In genomic region chr13:119318358-119318757, GRCm38 (mm10) we compare ENCODE assay signal across 16 mouse cellular contexts.
DNase-seq lines count a peak whose midpoint lies in the region; ATAC-seq and TF ChIP-seq lines count a peak whose summit lies in the region.
"Had no signal": no experiment of that assay in that cellular context is flagged by ENCODE, and none has a peak within 500 bp of the region (broad histone marks: within the 10 kb centered on the region; RNA-seq: fewer than 3 reads in every experiment).

No protein-coding gene starts in this region.

- no peaks in the 10 kb centered on the region for H3K9me3 ChIP-seq in kidney, postnatal 0 days (replicated peaks; ENCODE audit: low read length)
- no peaks in the 10 kb centered on the region for H3K9me3 ChIP-seq in midbrain, embryonic 14.5 days (ENCODE audit: control insufficient read depth, low read length)
- no peaks in the 10 kb centered on the region for H3K9me3 ChIP-seq in midbrain, embryonic 13.5 days
- no peaks in the 10 kb centered on the region for H3K9me3 ChIP-seq in stomach, postnatal 0 days (ENCODE audit: control insufficient read depth, low read length)
- H3K9me3 ChIP-seq: embryonic facial prominence, embryonic 13.5 days; neural tube, embryonic 13.5 days had no signal

- H3K4me1 ChIP-seq in kidney, postnatal 0 days (replicated peaks; ENCODE audit: insufficient read depth, low read length): no peaks in the 10 kb centered on the region
- no peaks in the 10 kb centered on the region for H3K4me1 ChIP-seq in midbrain, embryonic 14.5 days (ENCODE audit: control insufficient read depth, insufficient read depth, low read length)
- no peaks in the 10 kb centered on the region for H3K4me1 ChIP-seq in midbrain, embryonic 13.5 days (replicated peaks)
- H3K4me1 ChIP-seq in stomach, postnatal 0 days (replicated peaks; ENCODE audit: control insufficient read depth, insufficient read depth): no peaks in the 10 kb centered on the region
- H3K4me1 ChIP-seq: embryonic facial prominence, embryonic 13.5 days; neural tube, embryonic 13.5 days had no signal

- TF ChIP-seq CTCF in kidney, postnatal 0 days (IDR thresholded peaks at IDR 0.05; ENCODE audit: low read depth): peak; percentile 56
- TF ChIP-seq CTCF in stomach, postnatal 0 days (IDR thresholded peaks at IDR 0.05; ENCODE audit: low read depth): peak; percentile 74

- DNase-seq in kidney, postnatal 0 days (ENCODE audit: low spot score): peak; percentile 41
- DNase-seq in kidney, postnatal 10 days: no peak
- DNase-seq in midbrain, embryonic 14.5 days: peak; percentile 23
- DNase-seq in brain, adult 2 months (ENCODE audit: low read depth, low spot score): peak; percentile 55
- no peak for DNase-seq in stomach, postnatal 0 days (ENCODE audit: low spot score)
- no peak for DNase-seq in adrenal gland, adult 8-10 months
- DNase-seq: cerebellum, adult 9-10 months; gastrocnemius, postnatal 25 days; kidney, postnatal 36 days; thymus, adult 18-20 months had no signal

- H3K9ac ChIP-seq in kidney, postnatal 0 days (ENCODE audit: low read depth, low read length): no peak overlapping the region
- no peak overlapping the region for H3K9ac ChIP-seq in midbrain, embryonic 14.5 days (replicated peaks; ENCODE audit: low read length)
- H3K9ac ChIP-seq in midbrain, embryonic 13.5 days (replicated peaks): no peak overlapping the region
- no peak overlapping the region for H3K9ac ChIP-seq in stomach, postnatal 0 days (ENCODE audit: low read length)
- H3K9ac ChIP-seq: embryonic facial prominence, embryonic 13.5 days; neural tube, embryonic 13.5 days had no signal

- H3K36me3 ChIP-seq in kidney, postnatal 0 days (ENCODE audit: insufficient read depth, low read length): no peaks in the 10 kb centered on the region
- no peaks in the 10 kb centered on the region for H3K36me3 ChIP-seq in midbrain, embryonic 14.5 days (ENCODE audit: control insufficient read depth, insufficient read depth, low read length)
- H3K36me3 ChIP-seq in midbrain, embryonic 13.5 days: no peaks in the 10 kb centered on the region
- no peaks in the 10 kb centered on the region for H3K36me3 ChIP-seq in stomach, postnatal 0 days (ENCODE audit: control insufficient read depth, insufficient read depth, low read length)
- H3K36me3 ChIP-seq: embryonic facial prominence, embryonic 13.5 days; neural tube, embryonic 13.5 days had no signal

- H3K27ac ChIP-seq in kidney, postnatal 0 days: no peak overlapping the region
- H3K27ac ChIP-seq in midbrain, embryonic 14.5 days (replicated peaks; ENCODE audit: low read depth, low read length): no peak overlapping the region
- no peak overlapping the region for H3K27ac ChIP-seq in midbrain, embryonic 13.5 days
- no peak overlapping the region for H3K27ac ChIP-seq in stomach, postnatal 0 days (replicated peaks)
- H3K27ac ChIP-seq: embryonic facial prominence, embryonic 13.5 days; neural tube, embryonic 13.5 days had no signal

- no peak for ATAC-seq in kidney, postnatal 0 days (replicated peaks; ENCODE audit: low FRiP score, low read depth)
- no peak for ATAC-seq in midbrain, embryonic 14.5 days (ENCODE audit: low FRiP score, low TSS enrichment)
- ATAC-seq in midbrain, embryonic 13.5 days: no peak
- no peak for ATAC-seq in stomach, postnatal 0 days (ENCODE audit: low FRiP score, low TSS enrichment)
- ATAC-seq: forebrain, embryonic 14.5 days; inflammation-experienced regulatory T-cells, adult 6 months had no signal

- H3K4me3 ChIP-seq in kidney, postnatal 0 days (replicated peaks; ENCODE audit: low read depth, low read length): no peak overlapping the region
- no peak overlapping the region for H3K4me3 ChIP-seq in midbrain, embryonic 14.5 days (replicated peaks; ENCODE audit: low read depth, low read length)
- H3K4me3 ChIP-seq in midbrain, embryonic 13.5 days (replicated peaks): no peak overlapping the region
- no peak overlapping the region for H3K4me3 ChIP-seq in stomach, postnatal 0 days (ENCODE audit: low read depth, low read length)
- H3K4me3 ChIP-seq: embryonic facial prominence, embryonic 13.5 days; neural tube, embryonic 13.5 days had no signal

- 98% methylated on average over 1 of the region's 1 CpGs for WGBS in kidney, postnatal 0 days
- 100% methylated on average over 1 of the region's 1 CpGs for WGBS in midbrain, embryonic 14.5 days
- 87% methylated on average over 1 of the region's 1 CpGs for WGBS in midbrain, embryonic 13.5 days
- WGBS in stomach, postnatal 0 days: 76% methylated on average over 1 of the region's 1 CpGs

- no peak for TF ChIP-seq EP300 in stomach, postnatal 0 days (optimal IDR thresholded peaks at IDR 0.05)

- H3K27me3 ChIP-seq in kidney, postnatal 0 days (ENCODE audit: insufficient read depth, low read length): no peaks in the 10 kb centered on the region
- no peaks in the 10 kb centered on the region for H3K27me3 ChIP-seq in midbrain, embryonic 14.5 days (ENCODE audit: control insufficient read depth, insufficient read depth, low read length)
- H3K27me3 ChIP-seq in midbrain, embryonic 13.5 days: no peaks in the 10 kb centered on the region
- H3K27me3 ChIP-seq in stomach, postnatal 0 days (ENCODE audit: control insufficient read depth, insufficient read depth, low read length): no peaks in the 10 kb centered on the region
- H3K27me3 ChIP-seq: embryonic facial prominence, embryonic 13.5 days; neural tube, embryonic 13.5 days had no signal

- H3K4me2 ChIP-seq in kidney, postnatal 0 days (ENCODE audit: low read length): no peak overlapping the region
- H3K4me2 ChIP-seq in midbrain, embryonic 14.5 days (ENCODE audit: low read length): no peak overlapping the region
- H3K4me2 ChIP-seq in midbrain, embryonic 13.5 days (replicated peaks): no peak overlapping the region
- no peak overlapping the region for H3K4me2 ChIP-seq in stomach, postnatal 0 days (replicated peaks; ENCODE audit: low read depth)
- H3K4me2 ChIP-seq: embryonic facial prominence, embryonic 13.5 days; liver, embryonic 11.5 days; neural tube, embryonic 13.5 days had no signal

Comparison
In these comparisons a context has a peak if more than half of its experiments do, and no peak if none do; other contexts are left out.
1. DNase-seq: peak in kidney, postnatal 0 days (single experiment), midbrain, embryonic 14.5 days (single experiment) and brain, adult 2 months (single experiment); none in kidney, postnatal 10 days (single experiment), stomach, postnatal 0 days (single experiment) and adrenal gland, adult 8-10 months (single experiment).